Mouse (Mus musculus): ENCODE measurements around the gene Tarm1.

Gene Tarm1

GRCm38 (mm10) chr7:3440526-3440925, 61.9 kb downstream of the Tarm1 start:
- DNase-seq = no peak

GRCm38 (mm10) chr7:3439984-3440383, 62.4 kb downstream of the Tarm1 start:
- no peak for DNase-seq

GRCm38 (mm10) chr7:3437941-3438340, 64.5 kb downstream of the Tarm1 start:
- no peak for DNase-seq
